Comparison of ENCODE assay signal across 8 mouse cellular contexts in genomic region chr13:84613004-84613403, GRCm38 (mm10).
DNase-seq lines count a peak whose midpoint lies in the region; ATAC-seq lines count a peak whose summit lies in the region.

No protein-coding gene starts in this region.

- H3K4me2 ChIP-seq in forebrain, embryonic 13.5 days: no peak overlapping the region
- H3K4me2 ChIP-seq in neural tube, embryonic 13.5 days: no peak overlapping the region

- no peaks in the 10 kb centered on the region for H3K9me3 ChIP-seq in forebrain, embryonic 13.5 days (replicated peaks)
- H3K9me3 ChIP-seq in neural tube, embryonic 13.5 days: no peaks in the 10 kb centered on the region

- whole genome bisulfite sequencing in forebrain, embryonic 13.5 days: 20% methylated on average over 2 of the region's 2 CpGs
- 10% methylated on average over 2 of the region's 2 CpGs for WGBS in neural tube, embryonic 13.5 days

- no peaks in the 10 kb centered on the region for H3K36me3 ChIP-seq in forebrain, embryonic 13.5 days (ENCODE audit: poor library complexity, severe bottlenecking)
- no peaks in the 10 kb centered on the region for H3K36me3 ChIP-seq in neural tube, embryonic 13.5 days

- no peaks in the 10 kb centered on the region for H3K27me3 ChIP-seq in forebrain, embryonic 13.5 days
- H3K27me3 ChIP-seq in neural tube, embryonic 13.5 days: no peaks in the 10 kb centered on the region

- no peak overlapping the region for H3K4me3 ChIP-seq in forebrain, embryonic 13.5 days
- H3K4me3 ChIP-seq in neural tube, embryonic 13.5 days: no peak overlapping the region

- ATAC-seq in forebrain, embryonic 13.5 days: 0 out of 2 replicates have a peak, but pooled peaks have one; percentile 48
- peak; percentile 32; the same call in 1 of the 2 replicates for ATAC-seq in neural tube, embryonic 13.5 days (ENCODE audit: low read depth)
- ATAC-seq in monocyte, adult 5-6 weeks (replicated peaks; ENCODE audit: insufficient number of reproducible peaks, low FRiP score, low TSS enrichment, poor library complexity, severe bottlenecking): no peak
- no peak for ATAC-seq in CD4-positive, CD25-positive, alpha-beta regulatory T cell, adult 4 months

- no peak overlapping the region for H3K9ac ChIP-seq in forebrain, embryonic 13.5 days
- no peak overlapping the region for H3K9ac ChIP-seq in neural tube, embryonic 13.5 days

- peaks cover 10% of the 10 kb centered on the region for H3K4me1 ChIP-seq in forebrain, embryonic 13.5 days
- peaks cover 9% of the 10 kb centered on the region for H3K4me1 ChIP-seq in neural tube, embryonic 13.5 days (replicated peaks)

- DNase-seq in adrenal gland, adult (ENCODE audit: inconsistent age in 2 of 2, low spot score in 1 of 2): peak; percentile 54 to 75
- DNase-seq in adrenal gland, postnatal 25 days: no peak
- peak; percentile 94 for DNase-seq in Muller cell, postnatal 12 days (ENCODE audit: inconsistent ontology term)
- peak; percentile 67 to 70 for DNase-seq in left cerebral cortex, adult 18-20 months (ENCODE audit: low spot score in 2 of 2)

- H3K27ac ChIP-seq in forebrain, embryonic 13.5 days: peak overlapping the region; percentile 4; the same call in 1 of the 2 replicates
- H3K27ac ChIP-seq in neural tube, embryonic 13.5 days (replicated peaks): no peak overlapping the region

Comparison
In these comparisons a context has a peak if more than half of its experiments do, and no peak if none do; other contexts are left out.
1. ATAC-seq: peak in forebrain, embryonic 13.5 days (single experiment) and neural tube, embryonic 13.5 days (single experiment); none in monocyte, adult 5-6 weeks (single experiment) and CD4-positive, CD25-positive, alpha-beta regulatory T cell, adult 4 months (single experiment).